Mouse (Mus musculus): ENCODE measurements around the gene Gss.

Gss gene

GRCm38 (mm10) chr2:155514666-155515065 lies 77.9 kb downstream of the Gss start:
- peak; percentile 91 for DNase-seq (ENCODE audit: low read depth)

GRCm38 (mm10) chr2:155513543-155513942 lies 79.1 kb downstream of the Gss start:
- DNase-seq (ENCODE audit: low read depth): peak; percentile 19
